Mouse (Mus musculus) embryonic facial prominence, embryonic 12.5 days (tissue): ENCODE measurements around the gene Dleu7. TPM values are rescaled to one million over a fixed set of nuclear protein-coding genes. Genes with fewer than 3 reads are reported as not detected.

Source experiments
- ATAC-seq: fragments of 200-750 bp; cut with Nextera tagmentation; 2 replicates; pipeline ENCODE4 v1.8.0; 2017; ENCODE audit not compliant: insufficient number of reproducible peaks, insufficient read depth, low FRiP score, low TSS enrichment
- H3K27ac ChIP-seq: fragments of 300-500 bp; sonication (generic); 2 replicates; pipeline ENCODE4 v1.5.1; 2016; ENCODE audit warnings: mild to moderate bottlenecking
- H3K27me3 ChIP-seq: fragments of 300-500 bp; sonication (generic); 2 replicates; pipeline ENCODE4 v1.6.1; 2016; ENCODE audit warnings: mild to moderate bottlenecking, moderate library complexity
- H3K36me3 ChIP-seq: fragments of 300-500 bp; sonication (generic); 2 replicates; pipeline ENCODE4 v1.6.1; 2016; ENCODE audit warnings: mild to moderate bottlenecking
- H3K4me1 ChIP-seq: fragments of 300-500 bp; sonication (generic); 2 replicates; pipeline ENCODE4 v1.6.1; 2016
- H3K4me2 ChIP-seq: fragments of 300-500 bp; sonication (generic); replicated peaks from 2 replicates; pipeline ENCODE4 v1.6.1; 2016; ENCODE audit warnings: mild to moderate bottlenecking, moderate library complexity
- H3K4me3 ChIP-seq: fragments of 300-500 bp; sonication (generic); 2 replicates; pipeline ENCODE4 v1.5.1; 2016; ENCODE audit warnings: mild to moderate bottlenecking
- H3K9ac ChIP-seq: fragments of 300-500 bp; sonication (generic); 2 replicates; pipeline ENCODE4 v1.6.1; 2016; ENCODE audit warnings: mild to moderate bottlenecking, moderate library complexity
- H3K9me3 ChIP-seq: fragments of 300-500 bp; sonication (generic); 2 replicates; pipeline ENCODE4 v1.6.1; 2016; ENCODE audit warnings: mild to moderate bottlenecking, moderate library complexity
- WGBS: fragments of 180-500 bp; shearing (Covaris S2); methylation state at CpG from one replicate; pipeline ENCODE4 v1.1.7; 2016; 5-methylcytosine and 5-hydroxymethylcytosine counted together
- polyA plus RNA-seq: library from polyadenylated mRNA; unstranded; fragments of >200 nt; fragmentation: Nextera tagmentation; extraction: Ambion mirVana; gene quantifications from 2 replicates; pipeline ENCODE4 v1.2.1, GENCODE M21; 2016

The Dleu7 gene
- polyA plus RNA-seq, 1 experiment from 2014 or later: 2.1 TPM

DNA sequence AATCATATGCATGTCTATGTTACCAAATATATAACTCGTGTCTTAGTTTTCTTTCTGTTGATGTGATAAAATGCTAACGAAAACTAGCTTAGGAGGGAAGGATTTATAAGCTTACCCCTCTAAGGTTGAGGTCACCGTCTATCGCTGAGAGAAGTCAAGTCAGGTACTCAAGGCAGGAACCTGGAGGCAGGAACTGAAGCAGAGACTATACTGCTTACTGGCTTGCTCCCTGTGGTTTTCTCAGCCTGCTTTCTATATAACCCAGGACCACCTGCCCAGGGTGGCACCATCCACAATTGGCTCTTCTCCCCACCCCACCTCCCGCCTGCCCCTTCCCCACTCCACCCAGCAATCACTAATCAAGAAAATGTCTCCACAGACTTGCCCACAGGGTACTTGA is 32.1 kb upstream of the Dleu7 start:
- H3K4me3 ChIP-seq: no peak overlapping the region
- no peaks in the 10 kb centered on the region for H3K36me3 ChIP-seq
- 90% methylated on average over 5 of the region's 5 CpGs for WGBS
- H3K27me3 ChIP-seq: no peaks in the 10 kb centered on the region
- H3K4me1 ChIP-seq: peaks cover 16% of the 10 kb centered on the region
- H3K9ac ChIP-seq: no peak overlapping the region
- no peak overlapping the region for H3K27ac ChIP-seq
- H3K9me3 ChIP-seq: no peaks in the 10 kb centered on the region
- ATAC-seq: no peak
- H3K4me2 ChIP-seq: no peak overlapping the region

GRCm38 (mm10) chr14:62323457-62323856 is 30.6 kb upstream of the Dleu7 start:
- H3K4me2 ChIP-seq: no peak overlapping the region
- peaks cover 16% of the 10 kb centered on the region for H3K4me1 ChIP-seq
- H3K27me3 ChIP-seq: no peaks in the 10 kb centered on the region
- H3K36me3 ChIP-seq: no peaks in the 10 kb centered on the region
- 86% methylated on average over 5 of the region's 5 CpGs for WGBS
- no peak overlapping the region for H3K27ac ChIP-seq
- no peaks in the 10 kb centered on the region for H3K9me3 ChIP-seq
- ATAC-seq: no peak
- H3K4me3 ChIP-seq: no peak overlapping the region
- H3K9ac ChIP-seq: no peak overlapping the region

GRCm38 (mm10) chr14:62322581-62323344 is 29.9 kb upstream of the Dleu7 start:
- H3K36me3 ChIP-seq: no peaks in the 10 kb centered on the region
- ATAC-seq: 0 out of 2 replicates have a peak, but pooled peaks have one; percentile 35
- no peaks in the 10 kb centered on the region for H3K9me3 ChIP-seq
- 32% methylated on average over 6 of the region's 6 CpGs for WGBS
- H3K27ac ChIP-seq: no peak overlapping the region
- H3K4me2 ChIP-seq: no peak overlapping the region
- H3K27me3 ChIP-seq: no peaks in the 10 kb centered on the region
- no peak overlapping the region for H3K9ac ChIP-seq
- peaks cover 16% of the 10 kb centered on the region for H3K4me1 ChIP-seq
- no peak overlapping the region for H3K4me3 ChIP-seq

GRCm38 (mm10) chr14:62311672-62312071 is 18.8 kb upstream of the Dleu7 start:
- no peak overlapping the region for H3K4me3 ChIP-seq
- no peak for ATAC-seq
- 97% methylated on average over 1 of the region's 1 CpGs for WGBS
- H3K9me3 ChIP-seq: no peaks in the 10 kb centered on the region
- H3K36me3 ChIP-seq: no peaks in the 10 kb centered on the region
- no peak overlapping the region for H3K9ac ChIP-seq
- no peaks in the 10 kb centered on the region for H3K4me1 ChIP-seq
- H3K4me2 ChIP-seq: no peak overlapping the region
- H3K27me3 ChIP-seq: no peaks in the 10 kb centered on the region
- H3K27ac ChIP-seq: no peak overlapping the region

DNA sequence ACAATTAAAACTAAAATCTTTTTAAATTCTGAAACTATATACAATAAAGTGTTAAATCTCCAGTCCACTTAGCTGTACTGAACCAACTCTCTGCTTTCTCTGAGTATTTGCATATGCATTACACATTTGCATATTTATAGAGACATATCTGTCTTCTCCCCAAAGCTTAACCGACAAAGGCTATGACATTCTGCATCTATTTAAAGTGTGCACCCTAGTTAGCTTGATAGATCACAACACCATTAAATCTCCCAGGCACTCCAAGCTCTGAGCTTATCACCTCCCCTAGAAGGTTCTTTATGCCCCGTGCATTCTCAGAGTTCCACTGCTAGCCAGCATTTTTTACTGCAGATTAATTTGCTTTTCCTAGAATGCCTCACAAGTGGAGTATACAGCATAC is 16.2 kb upstream of the Dleu7 start:
- Histone ChIP-seq H3K4me1 (no peaks in the 10 kb centered on the region), H3K27ac (no peak overlapping the region), H3K4me2 (no peak overlapping the region), H3K9me3 (no peaks in the 10 kb centered on the region), H3K9ac (no peak overlapping the region), H3K36me3 (no peaks in the 10 kb centered on the region), H3K4me3 (no peak overlapping the region), H3K27me3 (no peaks in the 10 kb centered on the region)
- ATAC-seq: no peak
- 59% methylated on average over 2 of the region's 2 CpGs for whole genome bisulfite sequencing

DNA sequence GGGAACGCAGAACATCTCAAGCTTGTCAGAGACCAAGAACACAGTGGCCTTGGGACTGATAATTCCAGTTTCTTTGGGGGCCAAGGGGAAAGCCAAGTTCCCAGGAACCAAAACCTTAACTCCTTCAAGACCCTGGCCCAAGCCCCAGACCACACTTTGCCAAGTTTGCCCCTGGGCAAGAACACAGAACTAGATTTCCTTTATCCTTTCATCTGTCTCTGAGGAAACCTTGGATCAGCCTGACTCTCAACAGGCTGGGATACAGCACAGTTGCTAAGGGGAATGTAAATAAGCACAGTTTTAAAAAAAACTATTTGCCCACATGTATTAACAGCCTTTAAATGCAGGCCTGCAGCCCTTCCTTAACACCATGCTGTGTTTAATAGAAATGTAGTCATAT is 14.7 kb upstream of the Dleu7 start:
- 93% methylated on average over 1 of the region's 1 CpGs for WGBS
- Histone ChIP-seq H3K4me1 (no peaks in the 10 kb centered on the region), H3K4me3 (no peak overlapping the region), H3K27ac (no peak overlapping the region), H3K9ac (no peak overlapping the region), H3K36me3 (no peaks in the 10 kb centered on the region), H3K9me3 (no peaks in the 10 kb centered on the region), H3K4me2 (no peak overlapping the region), H3K27me3 (no peaks in the 10 kb centered on the region)
- no peak for ATAC-seq

DNA sequence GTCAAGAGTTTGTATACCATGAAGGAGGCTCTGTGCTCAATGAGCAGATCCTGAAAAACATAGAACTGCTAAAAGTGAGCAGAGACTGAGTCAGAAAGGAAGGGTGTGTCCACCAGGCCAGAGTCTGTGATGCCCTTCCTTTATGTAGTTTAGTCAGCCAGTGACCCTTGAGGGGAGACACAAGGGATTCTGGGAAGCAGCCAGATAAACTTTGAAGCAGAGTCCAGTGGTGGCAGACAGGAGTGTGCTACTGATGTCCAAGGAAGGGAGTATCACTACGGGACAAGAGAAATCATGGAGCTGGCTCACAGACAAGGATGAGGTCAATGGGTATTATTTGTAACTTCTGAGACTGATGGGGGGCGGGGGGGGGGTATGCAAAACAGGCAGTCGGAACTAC is 7.2 kb upstream of the Dleu7 start:
- H3K4me3 ChIP-seq: no peak overlapping the region
- H3K27ac ChIP-seq: no peak overlapping the region
- no peak for ATAC-seq
- H3K4me1 ChIP-seq: no peaks in the 10 kb centered on the region
- 77% methylated on average over 3 of the region's 3 CpGs for WGBS
- no peak overlapping the region for H3K4me2 ChIP-seq
- no peak overlapping the region for H3K9ac ChIP-seq
- no peaks in the 10 kb centered on the region for H3K36me3 ChIP-seq
- H3K27me3 ChIP-seq: no peaks in the 10 kb centered on the region
- no peaks in the 10 kb centered on the region for H3K9me3 ChIP-seq

GRCm38 (mm10) chr14:62298808-62299207 is 6.0 kb upstream of the Dleu7 start:
- 74% methylated on average over 1 of the region's 1 CpGs for WGBS
- H3K27ac ChIP-seq: no peak overlapping the region
- no peaks in the 10 kb centered on the region for H3K36me3 ChIP-seq
- H3K4me1 ChIP-seq: no peaks in the 10 kb centered on the region
- H3K4me2 ChIP-seq: no peak overlapping the region
- H3K27me3 ChIP-seq: no peaks in the 10 kb centered on the region
- ATAC-seq: no peak
- H3K4me3 ChIP-seq: no peak overlapping the region
- H3K9me3 ChIP-seq: no peaks in the 10 kb centered on the region
- no peak overlapping the region for H3K9ac ChIP-seq

DNA sequence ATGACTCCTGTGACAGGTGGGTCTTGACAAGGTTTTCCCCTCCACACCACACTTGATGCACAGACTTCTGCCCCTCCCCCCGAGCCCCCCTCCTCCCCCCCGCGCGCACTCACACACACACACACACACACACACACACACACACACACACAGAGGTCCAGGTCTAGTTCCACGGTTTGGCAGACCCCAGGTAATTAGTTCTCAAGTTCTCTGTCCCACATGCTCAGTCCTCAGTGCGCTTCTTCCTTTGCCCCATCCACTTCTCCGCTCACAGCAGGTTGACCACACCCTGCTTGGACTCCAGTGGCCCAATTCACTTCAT is 720 bp downstream of the Dleu7 start:
- Histone ChIP-seq H3K9me3 (no peaks in the 10 kb centered on the region), H3K27ac (no peak overlapping the region), H3K27me3 (peaks cover 24% of the 10 kb centered on the region), H3K36me3 (no peaks in the 10 kb centered on the region), H3K9ac (peak overlapping the region; percentile 57), H3K4me1 (peaks cover 11% of the 10 kb centered on the region; the same call in 1 of the 2 replicates), H3K4me2 (peak overlapping the region; percentile 99), H3K4me3 (peak overlapping the region; percentile 49)
- ATAC-seq: peak; percentile 53; the same call in 1 of the 2 replicates
- WGBS: 22% methylated on average over 7 of the region's 7 CpGs

- H3K27ac ChIP-seq: no peak overlapping the region
- H3K4me1 ChIP-seq: peaks cover 11% of the 10 kb centered on the region; the same call in 1 of the 2 replicates
- H3K9me3 ChIP-seq: no peaks in the 10 kb centered on the region
- H3K36me3 ChIP-seq: no peaks in the 10 kb centered on the region
- H3K9ac ChIP-seq: no peak overlapping the region
- peaks cover 24% of the 10 kb centered on the region for H3K27me3 ChIP-seq
- no peak overlapping the region for H3K4me3 ChIP-seq
- ATAC-seq: no peak
- H3K4me2 ChIP-seq: no peak overlapping the region
- 86% methylated on average over 1 of the region's 1 CpGs for WGBS
These were observed 1.4 kb downstream of the Dleu7 start for GRCm38 (mm10) chr14:62291406-62291987.

- Histone ChIP-seq H3K4me1 (peaks cover 11% of the 10 kb centered on the region; the same call in 1 of the 2 replicates), H3K4me3 (no peak overlapping the region), H3K36me3 (no peaks in the 10 kb centered on the region), H3K4me2 (no peak overlapping the region), H3K9me3 (no peaks in the 10 kb centered on the region), H3K27me3 (peaks cover 24% of the 10 kb centered on the region), H3K27ac (no peak overlapping the region), H3K9ac (no peak overlapping the region)
- no peak for ATAC-seq
- 91% methylated on average over 3 of the region's 3 CpGs for WGBS
These were observed 4.1 kb downstream of the Dleu7 start for GRCm38 (mm10) chr14:62288731-62289130.

- no peak for ATAC-seq
- Histone ChIP-seq H3K4me1 (no peaks in the 10 kb centered on the region), H3K4me2 (no peak overlapping the region), H3K9ac (no peak overlapping the region), H3K27me3 (no peaks in the 10 kb centered on the region), H3K9me3 (no peaks in the 10 kb centered on the region), H3K27ac (no peak overlapping the region), H3K4me3 (no peak overlapping the region), H3K36me3 (no peaks in the 10 kb centered on the region)
- WGBS: 67% methylated on average over 2 of the region's 2 CpGs
These were observed 9.9 kb downstream of the Dleu7 start for GRCm38 (mm10) chr14:62282974-62283373.
